Mouse (Mus musculus) ES-E14 (cell line): ENCODE results near the gene E130309D02Rik. TPM values are rescaled to one million over a fixed set of nuclear protein-coding genes. Genes with fewer than 3 reads are reported as not detected.

Experiments used
- DNase-seq: peaks from one replicate; pipeline ENCODE4 v3.0.0-alpha.2; 2013; ENCODE audit warnings: low read depth, low spot score
- H3K27ac ChIP-seq: 2 replicates; pipeline ENCODE4 v1.5.1; 2012; ENCODE audit warnings: low read depth, mild to moderate bottlenecking, low read length, moderate library complexity, mixed read lengths; ENCODE audit not compliant: poor library complexity, insufficient read depth, severe bottlenecking
- H3K36me3 ChIP-seq: 2 replicates; pipeline ENCODE4 v1.6.1; 2012; ENCODE audit warnings: mild to moderate bottlenecking, low read length, moderate library complexity, mixed read lengths; ENCODE audit not compliant: control insufficient read depth, poor library complexity, insufficient read depth, severe bottlenecking
- H3K4me1 ChIP-seq, 2 experiments: fragments of 150-350 bp in 1 of 2; sonication (generic) in 1 of 2; 2 replicates each; pipeline ENCODE4 v1.6.1; 2012; ENCODE audit warnings: low read length in 2 of 2, mild to moderate bottlenecking in 1 of 2, mixed read lengths in 1 of 2; ENCODE audit not compliant: control insufficient read depth in 2 of 2, insufficient read depth in 2 of 2, poor library complexity in 1 of 2
- H3K4me3 ChIP-seq, 2 experiments: fragments of 150-350 bp in 1 of 2; sonication (generic) in 1 of 2; 2 replicates each; pipeline ENCODE4 v1.5.1; 2012; ENCODE audit warnings: low read length in 2 of 2, low read depth in 1 of 2, mild to moderate bottlenecking in 1 of 2, mixed read lengths in 1 of 2; ENCODE audit not compliant: insufficient read depth in 1 of 2, poor library complexity in 1 of 2, severe bottlenecking in 1 of 2
- H3K9ac ChIP-seq: 2 replicates; pipeline ENCODE4 v1.6.1; 2012; ENCODE audit warnings: low read depth, mild to moderate bottlenecking, low read length, mixed read lengths; ENCODE audit not compliant: poor library complexity, insufficient read depth, severe bottlenecking
- H3K9me3 ChIP-seq: fragments of 150-350 bp; sonication (generic); 2 replicates; pipeline ENCODE4 v1.6.1; 2012; ENCODE audit warnings: low read depth, mild to moderate bottlenecking, low read length; ENCODE audit not compliant: control insufficient read depth, insufficient read depth
- CHD2 ChIP-seq: IDR thresholded peaks from 2 replicates; pipeline ENCODE4 v1.6.1; 2014; ENCODE audit warnings: mild to moderate bottlenecking, low read depth, low read length, inconsistent platforms
- HCFC1 ChIP-seq: IDR thresholded peaks from 2 replicates; pipeline ENCODE4 v1.6.1; 2012; ENCODE audit warnings: low read length, inconsistent platforms, borderline replicate concordance; ENCODE audit not compliant: insufficient read depth
- MAFK ChIP-seq: IDR thresholded peaks from 2 replicates; pipeline ENCODE4 v1.6.1; 2014; ENCODE audit warnings: mild to moderate bottlenecking, low read depth, low read length, inconsistent platforms; ENCODE audit not compliant: insufficient read depth
- ZC3H11A ChIP-seq: IDR thresholded peaks from 2 replicates; pipeline ENCODE4 v1.6.1; 2012; ENCODE audit warnings: low read depth, mild to moderate bottlenecking, inconsistent platforms, low read length, borderline replicate concordance
- ZNF384 ChIP-seq: IDR thresholded peaks from 2 replicates; pipeline ENCODE4 v1.6.1; 2012; ENCODE audit warnings: low read depth, low read length, inconsistent platforms
- in situ Hi-C, 2 experiments: fragments of 600-800 bp; cut with MboI; formaldehyde crosslinking; loops; one replicate each; pipeline ENCODE4 v1.15.1; 2025; ENCODE audit warnings: low sequenced_read_pairs in 2 of 2, inconsistent platforms in 1 of 2; ENCODE audit not compliant: unreplicated experiment in 2 of 2
- total RNA-seq: library from RNA; depleted of rRNA; stranded (reverse); fragments of 300-350 nt; gene quantifications from 2 replicates; pipeline ENCODE4 v1.2.3, GENCODE M21; 2012

E130309D02Rik gene
- total RNA-seq, 1 experiment: 17.9 TPM

- H3K9me3 ChIP-seq: no peaks in the 10 kb centered on the region
- in situ Hi-C loops: no loop called here
These were observed 341 bp upstream of the E130309D02Rik start for GRCm38 (mm10) chr5:143315514-143315888.

GRCm38 (mm10) chr5:143314183-143314729 is 904 bp downstream of the E130309D02Rik start:
- no peak overlapping the region for H3K27ac ChIP-seq
- in situ Hi-C loops: no loop called here
- peaks cover 0 to 8% of the 10 kb centered on the region in 2 experiments; a peak in 2 of 4 replicates for H3K4me1 ChIP-seq
- peaks cover 36% of the 10 kb centered on the region for H3K36me3 ChIP-seq
- H3K9me3 ChIP-seq: no peaks in the 10 kb centered on the region
- no peak for DNase-seq
- H3K4me3 ChIP-seq: peak overlapping the region; percentile 87 to 94
- TF ChIP-seq ZNF384: no peak
- TF ChIP-seq ZC3H11A: no peak
- no peak for TF ChIP-seq MAFK
- TF ChIP-seq HCFC1: no peak
- TF ChIP-seq CHD2: no peak
- peak overlapping the region; percentile 95 for H3K9ac ChIP-seq

More at GRCm38 (mm10) chr5:143315514-143315888, 341 bp upstream of the E130309D02Rik start:
- no peak for DNase-seq
- no peak for TF ChIP-seq ZC3H11A
- no peak for TF ChIP-seq HCFC1
- TF ChIP-seq MAFK: no peak
- no peak for TF ChIP-seq CHD2
- H3K9ac ChIP-seq: peak overlapping the region; percentile 76
- H3K36me3 ChIP-seq: peaks cover 28% of the 10 kb centered on the region
- no peak overlapping the region; the same call in 1 of the 2 replicates for H3K27ac ChIP-seq
- H3K4me1 ChIP-seq: peaks cover 0 to 8% of the 10 kb centered on the region in 2 experiments; a peak in 2 of 4 replicates
- H3K4me3 ChIP-seq: peak overlapping the region; percentile 49 to 87

- Histone ChIP-seq H3K4me3 (no peak overlapping the region), H3K9ac (no peak overlapping the region), H3K27ac (no peak overlapping the region), H3K9me3 (no peaks in the 10 kb centered on the region), H3K36me3 (peaks cover 40% of the 10 kb centered on the region), H3K4me1 (peaks cover 0 to 8% of the 10 kb centered on the region in 2 experiments; a peak in 2 of 4 replicates)
- DNase-seq: peak; percentile 95
- TF ChIP-seq MAFK: no peak
- no peak for TF ChIP-seq HCFC1
- TF ChIP-seq ZNF384: no peak
- TF ChIP-seq ZC3H11A: no peak
- TF ChIP-seq CHD2: no peak
- in situ Hi-C loops: no loop called here
These were observed 3.3 kb downstream of the E130309D02Rik start for GRCm38 (mm10) chr5:143311886-143312285.

- H3K9me3 ChIP-seq: no peaks in the 10 kb centered on the region
- H3K27ac ChIP-seq: no peak overlapping the region
- TF ChIP-seq ZC3H11A (no peak), HCFC1 (no peak), MAFK (no peak), CHD2 (no peak), ZNF384 (no peak)
- no peak overlapping the region for H3K9ac ChIP-seq
- peaks cover 0 to 8% of the 10 kb centered on the region in 2 experiments; a peak in 2 of 4 replicates for H3K4me1 ChIP-seq
- in situ Hi-C loops: no loop called here
- H3K4me3 ChIP-seq: no peak overlapping the region
- no peak for DNase-seq
- peaks cover 56% of the 10 kb centered on the region for H3K36me3 ChIP-seq
These were observed 5.2 kb downstream of the E130309D02Rik start for GRCm38 (mm10) chr5:143309916-143310315.

- H3K9me3 ChIP-seq: no peaks in the 10 kb centered on the region
- no peak overlapping the region for H3K9ac ChIP-seq
- H3K27ac ChIP-seq: no peak overlapping the region
- peaks cover 0 to 8% of the 10 kb centered on the region in 2 experiments; a peak in 2 of 4 replicates for H3K4me1 ChIP-seq
- H3K36me3 ChIP-seq: peaks cover 60% of the 10 kb centered on the region
- TF ChIP-seq CHD2: no peak
- TF ChIP-seq ZC3H11A: no peak
- TF ChIP-seq MAFK: no peak
- no peak for TF ChIP-seq HCFC1
- no peak for TF ChIP-seq ZNF384
- no peak overlapping the region for H3K4me3 ChIP-seq
- no peak for DNase-seq
- in situ Hi-C loops: no loop called here
These were observed 6.3 kb downstream of the E130309D02Rik start for GRCm38 (mm10) chr5:143308825-143309224.
